Mouse (Mus musculus): ENCODE results near the gene Myh10. TPM values are rescaled to one million over a fixed set of nuclear protein-coding genes. Genes with fewer than 3 reads are reported as not detected.
"Not testable (repeated sequence)": the region's sequence is repeated elsewhere in the genome, so short reads cannot be mapped to it uniquely, and the experiment has no call there.

Gene Myh10
- total and polyA plus RNA-seq, 3 experiments = 9.4 to 43.8 (median 31.8) TPM

DNA sequence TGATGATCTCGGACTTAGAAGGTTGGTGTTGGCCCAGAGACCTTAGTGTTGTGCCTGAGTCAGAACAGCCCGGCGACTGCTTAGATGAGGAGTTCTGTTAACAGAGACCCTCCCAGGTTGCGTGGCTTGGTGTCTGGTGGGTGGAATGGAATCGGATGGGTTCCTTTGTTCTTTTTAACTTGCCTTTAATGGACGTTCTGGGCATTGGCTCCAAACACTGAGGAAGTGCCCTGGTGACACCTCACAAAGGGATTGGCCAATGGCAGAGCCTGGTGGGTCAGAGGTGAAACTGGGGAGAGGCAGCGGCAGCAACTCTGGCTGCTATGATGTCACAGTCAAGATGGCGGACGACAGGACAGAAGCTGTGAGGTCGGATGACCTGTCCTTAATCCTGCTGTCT lies 99.4 kb downstream of the Myh10 start:
- no peak for DNase-seq

DNA sequence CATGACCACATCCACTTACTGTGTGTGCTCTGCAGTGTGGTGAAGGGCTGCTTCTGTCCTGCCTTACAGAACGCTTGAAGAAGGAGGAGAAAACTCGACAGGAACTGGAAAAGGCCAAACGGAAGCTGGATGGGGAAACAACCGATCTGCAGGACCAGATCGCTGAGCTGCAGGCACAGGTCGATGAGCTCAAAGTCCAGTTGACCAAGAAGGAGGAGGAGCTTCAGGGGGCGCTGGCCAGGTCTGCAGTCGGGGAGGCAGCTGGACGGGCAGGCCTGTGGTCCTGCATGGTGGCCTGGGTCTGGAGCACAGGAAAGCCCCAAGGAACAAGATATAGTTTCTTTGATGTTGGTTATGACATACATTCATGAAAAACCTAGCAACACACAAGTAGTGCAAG lies 100.4 kb downstream of the Myh10 start:
- DNase-seq = no peak

DNA sequence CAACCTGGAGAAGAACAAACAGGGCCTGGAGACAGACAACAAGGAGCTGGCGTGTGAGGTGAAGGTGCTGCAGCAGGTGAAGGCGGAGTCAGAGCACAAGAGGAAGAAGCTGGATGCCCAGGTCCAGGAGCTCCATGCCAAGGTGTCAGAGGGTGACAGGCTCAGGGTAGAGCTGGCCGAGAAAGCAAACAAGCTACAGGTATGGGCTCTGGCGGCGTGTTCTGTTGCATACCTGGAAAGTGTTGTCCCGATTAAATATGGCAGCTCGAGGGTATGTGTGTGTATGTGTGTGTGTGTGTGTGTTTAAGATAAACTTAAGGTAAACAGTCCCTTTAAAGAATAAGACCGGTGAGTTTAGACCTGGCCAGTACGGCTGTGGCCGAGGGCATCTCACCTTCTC lies 106.9 kb downstream of the Myh10 start:
- no peak for DNase-seq

DNA sequence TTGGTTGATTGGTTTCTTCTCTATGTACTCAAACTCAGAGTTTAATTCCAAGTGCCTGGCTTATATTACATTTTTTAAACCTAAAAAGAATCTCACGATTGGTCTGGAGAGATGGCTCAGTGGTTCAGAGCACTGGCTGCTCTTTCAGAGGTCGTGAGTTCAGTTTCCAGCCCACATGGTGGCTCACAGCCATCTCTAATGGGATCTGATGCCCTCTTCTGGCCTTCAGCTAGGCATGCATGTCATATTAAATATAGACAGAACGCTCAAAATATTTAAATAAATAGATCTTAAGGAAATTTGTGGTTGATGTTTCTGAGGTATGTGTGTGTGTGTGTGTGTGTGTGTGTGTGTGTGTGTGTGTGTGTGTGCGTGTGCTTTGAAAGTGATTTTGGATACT lies 113.8 kb downstream of the Myh10 start:
- no peak for DNase-seq

DNA sequence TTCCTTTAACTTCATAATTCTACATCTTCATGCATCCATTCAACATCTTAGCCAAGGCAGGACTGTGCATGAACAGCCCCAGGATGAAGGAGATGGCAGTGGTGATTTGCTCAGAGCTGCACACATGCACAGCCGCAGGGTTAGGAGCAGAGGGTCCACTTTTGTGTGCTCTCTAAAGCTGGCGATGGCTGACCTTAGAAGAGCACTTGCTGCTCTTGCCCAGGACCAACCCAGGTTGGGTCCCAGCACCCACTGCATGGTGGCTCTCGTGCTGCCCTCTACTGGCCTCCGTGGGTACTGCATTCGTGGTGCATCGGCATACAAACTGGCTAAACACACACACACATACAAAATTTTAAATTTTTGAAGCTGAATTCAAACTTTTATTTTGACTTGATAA lies 116.4 kb downstream of the Myh10 start:
- DNase-seq = peak; percentile 49

DNA sequence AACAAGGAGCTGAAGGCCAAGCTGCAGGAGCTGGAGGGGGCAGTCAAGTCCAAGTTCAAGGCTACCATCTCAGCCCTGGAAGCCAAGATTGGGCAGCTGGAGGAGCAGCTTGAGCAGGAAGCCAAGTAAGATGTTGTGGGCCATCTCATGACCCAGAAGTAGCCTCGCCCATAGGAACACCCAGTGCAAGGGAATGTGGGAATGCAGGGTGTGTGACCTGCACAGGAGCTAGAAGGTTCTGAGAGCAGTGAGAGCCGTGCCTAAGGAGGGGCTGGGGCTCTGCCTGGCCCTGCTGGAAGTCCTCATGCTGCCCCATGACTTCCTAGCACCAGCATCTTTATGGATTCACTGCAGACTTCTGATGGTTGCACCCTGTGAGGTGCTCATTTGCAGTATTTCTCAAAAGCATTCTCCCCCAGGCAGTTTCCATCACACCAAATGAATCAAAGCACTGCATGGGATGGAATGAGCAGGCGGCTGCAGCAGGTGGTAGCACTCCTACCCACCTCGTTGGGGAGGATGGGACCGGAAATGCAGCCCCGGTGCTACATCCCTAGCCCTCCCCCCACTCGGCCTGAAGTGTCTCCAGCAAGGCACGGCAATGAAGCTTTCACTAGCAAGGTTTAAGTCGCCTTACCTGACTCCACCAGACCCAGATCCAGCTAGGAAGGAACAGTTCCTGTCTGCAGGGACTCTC lies 120.7 kb downstream of the Myh10 start:
- DNase-seq = peak; percentile 19

DNA sequence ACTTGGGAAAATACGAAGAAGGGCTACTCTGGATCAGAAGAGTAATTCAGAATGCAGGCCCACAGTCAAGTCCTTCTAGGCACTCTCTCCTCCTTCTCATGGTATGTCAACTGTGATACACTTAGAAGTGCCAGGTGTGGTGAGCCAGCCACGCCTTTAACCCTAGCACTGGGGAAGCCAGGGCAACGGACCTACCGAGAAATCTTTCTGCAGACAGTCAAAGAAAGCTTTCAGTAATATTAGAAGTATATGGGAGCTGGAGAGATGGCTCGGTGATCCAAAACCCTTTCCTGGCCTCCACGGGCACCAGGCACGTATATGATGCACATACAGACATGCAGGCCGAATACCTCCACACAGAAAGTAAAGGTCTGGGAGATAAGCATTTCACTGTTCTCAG lies 127.1 kb downstream of the Myh10 start:
- DNase-seq = no peak

DNA sequence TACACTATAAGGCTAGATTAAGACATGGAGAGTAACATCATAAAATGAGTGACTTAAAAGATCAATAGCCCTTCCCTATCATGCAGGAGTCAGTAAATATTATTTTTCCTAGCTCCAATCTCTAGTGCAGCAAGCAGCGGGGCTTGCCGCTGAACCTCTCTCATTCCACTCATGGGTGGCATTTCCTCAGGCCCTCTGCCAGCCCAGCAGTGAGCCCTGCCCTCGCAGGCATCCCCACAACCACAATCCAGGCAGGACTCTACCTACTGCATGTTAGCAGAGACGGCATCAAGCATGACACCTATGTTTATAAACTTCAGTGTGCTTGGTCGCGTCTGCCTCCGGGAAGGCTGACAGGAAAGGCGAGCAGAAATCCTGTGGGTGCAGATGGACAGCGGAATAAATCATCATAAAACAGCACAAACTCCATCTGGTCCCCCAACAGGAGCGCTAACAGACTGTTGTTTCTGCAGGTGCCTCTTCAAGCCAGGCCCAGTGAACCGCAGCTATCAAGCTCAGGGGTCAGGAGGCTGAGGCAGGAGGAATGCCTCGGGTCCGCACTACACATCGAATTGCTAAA lies 128.0 kb downstream of the Myh10 start:
- DNase-seq = no peak

DNA sequence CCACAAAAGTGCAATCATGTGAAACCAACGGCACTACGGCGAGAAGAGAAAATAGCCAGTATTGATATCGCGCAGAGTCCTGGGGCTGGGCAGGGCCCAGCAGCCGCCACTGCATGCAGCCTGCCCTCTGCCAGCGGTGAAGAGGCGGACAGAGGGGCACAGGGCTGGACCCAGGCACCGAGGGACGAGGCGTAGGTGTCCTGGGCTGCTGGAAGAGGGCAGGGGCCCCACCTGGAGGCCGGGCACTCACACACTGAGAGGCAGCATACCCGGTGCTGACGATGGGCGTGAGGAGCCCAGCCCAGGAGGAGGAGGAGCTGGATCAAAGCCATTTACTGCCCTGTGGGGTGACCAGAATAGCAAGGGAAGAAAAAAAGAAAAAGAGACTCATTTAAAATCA lies 131.0 kb downstream of the Myh10 start:
- DNase-seq = no peak

DNA sequence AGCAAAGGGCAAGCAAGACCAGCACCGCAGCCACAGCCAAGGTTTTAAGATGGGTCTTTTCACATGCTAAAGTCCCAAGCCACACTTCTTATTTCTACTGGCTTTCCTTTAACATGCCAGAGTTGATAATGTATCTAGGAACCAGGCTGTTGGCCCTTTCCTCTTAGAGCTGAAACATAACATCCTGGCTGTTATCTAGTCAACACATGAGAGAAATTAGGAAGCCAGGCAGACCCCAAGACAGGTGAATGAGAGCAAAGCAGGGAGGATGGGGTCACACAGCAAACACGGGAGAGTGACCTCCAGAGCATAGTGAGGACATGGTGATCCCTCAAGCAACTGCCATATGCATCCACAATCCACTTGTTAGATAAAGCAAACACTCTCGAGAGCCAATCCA lies 135.4 kb downstream of the Myh10 start:
- no peak for DNase-seq

DNA sequence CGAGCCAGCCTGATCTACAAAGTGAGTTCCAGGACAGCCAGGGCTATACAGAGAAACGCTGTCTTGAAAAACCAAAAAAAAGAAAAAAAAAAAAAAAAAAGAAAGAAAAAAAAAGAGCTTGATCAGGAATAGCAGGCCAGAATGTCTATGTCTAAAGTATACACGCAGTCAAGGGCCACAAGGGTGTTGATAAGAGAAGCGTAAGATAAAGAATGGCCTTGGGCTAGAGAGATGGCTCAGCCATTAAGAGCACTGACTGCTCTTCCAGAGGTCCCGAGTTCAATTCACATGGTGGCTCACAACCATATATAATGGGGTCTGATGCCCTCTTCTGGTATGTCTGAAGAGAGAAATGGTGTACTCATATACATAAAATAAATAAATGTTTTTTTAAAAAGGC lies 140.2 kb downstream of the Myh10 start:
- DNase-seq = not testable (repeated sequence)

DNA sequence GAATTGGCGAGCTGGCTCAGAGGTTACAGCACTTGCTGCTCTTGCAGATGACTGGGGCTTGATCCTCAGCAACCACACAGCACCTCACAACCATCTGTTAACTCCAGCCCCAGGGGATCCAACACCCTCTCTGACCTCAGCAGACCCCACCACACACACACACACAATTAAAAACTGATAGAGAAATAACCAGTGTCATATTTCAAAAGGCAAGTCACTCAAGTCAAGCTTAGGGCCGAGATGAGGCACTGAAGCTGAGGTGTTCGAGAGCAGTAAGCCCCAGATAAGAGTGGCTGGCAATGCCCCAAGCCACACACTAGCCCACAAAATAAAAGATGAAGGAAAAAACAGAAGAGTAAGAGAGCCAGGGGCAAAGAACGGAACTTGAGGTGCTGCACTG lies 141.4 kb downstream of the Myh10 start:
- DNase-seq = no peak

DNA sequence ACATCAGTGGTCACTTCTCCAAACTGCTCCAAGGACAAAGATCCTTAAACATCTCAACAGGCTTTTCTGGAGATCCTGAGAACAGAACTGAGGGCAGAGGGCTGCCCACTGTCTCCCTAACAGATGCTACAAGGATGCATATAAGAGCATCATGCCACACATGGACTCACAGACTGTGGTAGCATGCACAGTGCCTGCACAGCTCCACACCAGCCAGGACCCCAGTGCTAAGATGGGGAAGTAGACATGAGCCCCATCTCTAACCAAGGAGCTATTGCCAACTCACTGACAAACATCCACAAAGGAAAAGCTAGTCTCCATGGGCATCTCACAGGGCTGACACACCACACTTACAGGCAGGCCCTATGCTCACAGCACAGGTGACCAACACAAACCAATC lies 142.2 kb downstream of the Myh10 start:
- DNase-seq = no peak

DNA sequence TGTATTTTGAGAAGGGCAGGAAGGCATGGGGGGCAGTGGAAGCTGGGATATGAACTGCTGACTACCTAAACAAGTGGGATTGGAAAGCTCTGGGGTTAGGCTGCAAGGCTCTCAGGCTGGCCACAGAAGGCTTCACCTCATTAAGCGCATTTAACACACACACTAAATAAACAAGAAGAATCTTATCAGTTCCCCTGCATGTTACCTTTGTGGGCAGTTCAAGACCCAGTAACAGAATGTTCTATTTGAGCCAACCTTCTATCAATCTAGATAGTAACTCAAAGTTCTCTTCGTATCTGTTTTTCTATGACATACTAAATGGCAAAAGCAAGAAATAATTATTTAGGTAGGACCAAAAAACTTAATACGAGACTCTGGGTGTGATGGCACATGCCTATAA lies 143.7 kb downstream of the Myh10 start:
- no peak for DNase-seq

DNA sequence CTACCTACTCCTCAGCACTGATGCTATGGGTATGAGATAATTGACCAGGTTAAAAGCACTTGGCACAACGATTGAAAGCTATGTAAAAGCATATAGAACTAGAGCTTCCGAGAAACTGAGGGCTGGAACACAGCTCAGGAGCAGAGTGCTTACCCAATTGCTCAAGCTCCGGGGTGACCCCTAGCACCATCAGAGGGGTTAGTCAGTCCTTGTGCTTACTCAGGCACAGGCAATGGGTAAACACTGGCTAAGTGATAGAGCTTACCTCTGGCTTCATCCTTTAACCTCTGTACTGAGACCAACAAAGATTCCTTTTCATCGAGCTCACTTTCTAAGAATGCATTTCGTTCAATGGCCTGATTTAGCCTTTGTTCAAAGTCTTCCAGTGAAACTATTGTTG lies 148.2 kb downstream of the Myh10 start:
- DNase-seq = no peak

DNA sequence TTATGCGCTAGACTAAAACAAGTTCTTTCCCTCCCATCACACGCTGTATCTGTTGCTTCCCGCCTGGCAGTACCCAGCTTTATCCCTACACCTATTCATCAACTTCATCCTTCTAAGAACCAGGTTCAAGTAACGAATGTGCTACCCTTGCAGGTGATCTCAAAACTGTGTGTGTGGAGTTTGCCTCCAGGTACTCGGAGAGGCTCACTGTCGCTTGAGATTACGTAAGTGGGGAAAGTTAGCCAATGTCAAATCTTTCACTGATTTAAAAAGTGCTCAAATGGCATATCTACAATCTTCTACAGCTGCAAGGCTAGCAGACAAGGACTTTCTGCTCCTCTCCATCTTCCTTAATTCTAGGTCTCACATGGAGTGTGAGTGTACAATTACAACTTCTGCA lies 159.5 kb downstream of the Myh10 start:
- DNase-seq = no peak

DNA sequence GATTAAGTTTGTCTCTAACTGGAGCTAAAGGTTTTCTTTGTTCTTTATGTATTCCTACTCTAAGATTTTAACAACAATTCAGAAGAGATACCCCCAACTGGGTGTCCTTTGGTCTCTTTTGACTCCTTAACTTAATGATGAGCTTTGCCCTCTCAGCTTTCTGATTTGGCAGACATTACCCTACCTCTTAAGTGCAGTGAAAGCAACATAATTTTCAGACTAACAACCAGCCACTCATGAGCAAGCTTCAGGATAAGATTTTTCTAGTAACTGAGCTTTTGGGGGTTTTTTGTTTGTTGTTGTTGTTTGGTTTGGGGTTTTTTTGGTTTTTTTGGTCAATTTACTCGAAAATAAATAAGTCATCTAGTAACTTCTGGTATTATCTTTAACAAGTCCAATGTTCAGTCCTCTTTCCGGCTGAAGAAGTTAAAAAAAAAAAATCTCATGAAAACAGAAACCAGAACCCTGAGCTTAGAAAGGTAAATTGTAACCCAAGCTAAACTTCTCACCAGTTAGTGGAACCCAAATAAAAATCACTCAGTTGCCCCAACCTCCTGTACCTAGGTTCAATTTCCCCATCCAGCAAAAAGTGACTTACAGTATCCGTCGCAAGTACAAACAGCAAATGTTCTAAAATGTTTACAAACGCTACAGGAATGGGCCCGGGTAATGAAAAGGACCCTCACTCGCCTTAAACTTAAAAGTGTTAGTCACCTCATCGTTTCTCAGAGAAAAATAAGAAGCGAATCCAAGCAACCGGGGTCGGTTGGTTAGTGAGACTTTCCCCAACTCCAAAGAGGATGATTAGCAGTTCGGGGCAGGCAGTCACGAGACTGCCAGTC lies 160.5 kb downstream of the Myh10 start:
- DNase-seq = no peak

DNA sequence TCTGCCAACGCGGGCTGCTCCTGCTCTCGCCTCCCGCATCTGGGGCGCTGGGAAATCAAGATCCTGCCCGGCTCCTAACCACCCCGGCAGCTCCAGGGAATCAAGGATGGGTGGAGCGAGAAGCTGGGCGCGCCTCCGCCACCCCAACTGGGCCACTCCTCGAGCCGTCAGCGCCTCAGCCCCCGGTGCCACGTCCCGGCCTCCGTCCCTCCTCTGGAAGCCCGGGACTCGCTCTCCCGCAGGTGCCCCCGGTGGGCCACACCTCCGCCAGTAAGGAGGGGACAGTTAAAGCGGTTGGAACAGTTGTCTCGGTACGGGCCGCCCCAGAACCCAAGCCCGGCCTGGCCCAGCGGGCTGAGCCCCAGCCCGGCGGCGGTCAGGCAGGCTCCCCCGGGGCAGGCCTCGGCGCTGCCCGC lies 161.1 kb downstream of the Myh10 start:
- DNase-seq = peak; percentile 92

DNA sequence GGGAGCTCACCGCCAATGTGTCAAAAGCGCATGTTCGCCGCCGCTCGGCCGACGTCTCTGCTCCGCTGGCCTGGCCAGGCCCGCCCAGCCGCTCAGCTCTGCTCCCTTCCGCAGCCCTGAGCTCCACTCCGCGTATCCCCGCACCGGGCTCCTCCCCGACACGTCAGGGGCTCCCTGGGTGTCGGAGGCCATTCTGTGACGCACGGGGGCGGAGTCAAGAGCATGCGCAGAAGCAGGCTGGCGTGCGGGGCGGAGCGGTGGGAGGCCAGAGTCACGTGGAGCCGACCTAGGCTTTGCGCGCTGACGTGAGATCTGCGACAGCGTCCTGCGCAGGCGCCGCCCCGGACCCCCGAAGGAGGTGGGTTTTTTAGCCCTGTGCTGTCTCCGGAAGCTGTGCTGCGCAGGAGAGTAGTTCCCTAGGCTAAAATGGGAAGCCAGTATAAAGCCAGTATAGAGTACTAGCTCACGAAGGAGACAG lies 161.6 kb downstream of the Myh10 start:
- peak; percentile 100 for DNase-seq

DNA sequence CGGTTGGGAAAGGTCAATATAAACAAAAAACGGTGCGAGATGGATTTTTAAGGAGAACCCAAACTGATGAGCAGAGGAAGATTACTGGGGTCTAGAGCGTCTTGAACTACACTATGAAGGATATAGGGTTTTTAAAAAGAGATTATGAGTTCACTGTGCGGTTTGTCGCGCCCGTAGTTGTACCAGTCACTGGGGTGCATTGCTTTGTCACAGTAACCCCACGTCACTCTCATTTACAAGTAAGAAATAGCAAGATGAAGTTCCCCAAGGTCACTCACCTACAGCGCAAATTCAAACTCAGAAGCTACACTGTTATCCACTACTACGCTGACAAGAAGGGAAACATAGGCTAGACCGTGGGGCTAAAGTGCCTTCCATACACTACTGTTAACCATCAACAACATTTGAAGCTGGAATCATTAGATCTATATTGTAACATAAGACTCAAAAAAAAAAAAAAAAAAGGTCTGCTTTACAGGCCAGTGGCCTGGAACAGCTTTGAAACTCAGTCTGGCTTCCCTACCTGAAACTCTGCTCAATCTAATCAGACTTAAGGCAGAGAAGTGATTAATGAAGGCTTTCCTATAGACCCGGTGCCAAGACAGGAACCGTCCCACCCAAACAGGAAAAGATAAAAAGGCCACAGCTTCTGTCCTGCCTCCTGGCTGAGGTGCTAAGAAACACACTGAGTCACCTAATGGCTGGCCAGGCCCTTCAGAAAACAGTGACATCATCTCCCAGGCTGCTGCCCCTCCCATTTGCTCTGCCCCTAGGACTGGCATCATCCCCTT lies 162.4 kb downstream of the Myh10 start:
- peak; percentile 83 for DNase-seq

DNA sequence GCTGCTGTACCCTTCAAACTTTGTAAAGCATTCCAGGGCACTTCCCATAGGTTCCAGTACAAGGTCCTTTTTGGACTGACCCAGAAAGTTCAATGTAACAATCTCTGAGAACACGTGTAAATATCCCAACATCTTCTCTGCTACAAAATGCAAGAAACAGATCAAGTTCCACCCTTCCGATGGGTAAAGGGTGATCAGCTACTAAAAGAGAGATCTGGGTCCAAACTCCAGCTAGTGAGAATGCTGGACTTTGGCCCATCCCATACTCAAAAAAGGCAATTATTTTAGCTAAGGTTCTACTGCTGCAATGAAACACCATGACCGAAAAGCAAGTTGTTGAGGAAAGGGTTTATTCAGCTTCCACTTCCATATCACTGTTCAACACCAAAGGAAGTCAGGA lies 163.3 kb downstream of the Myh10 start:
- no peak for DNase-seq

DNA sequence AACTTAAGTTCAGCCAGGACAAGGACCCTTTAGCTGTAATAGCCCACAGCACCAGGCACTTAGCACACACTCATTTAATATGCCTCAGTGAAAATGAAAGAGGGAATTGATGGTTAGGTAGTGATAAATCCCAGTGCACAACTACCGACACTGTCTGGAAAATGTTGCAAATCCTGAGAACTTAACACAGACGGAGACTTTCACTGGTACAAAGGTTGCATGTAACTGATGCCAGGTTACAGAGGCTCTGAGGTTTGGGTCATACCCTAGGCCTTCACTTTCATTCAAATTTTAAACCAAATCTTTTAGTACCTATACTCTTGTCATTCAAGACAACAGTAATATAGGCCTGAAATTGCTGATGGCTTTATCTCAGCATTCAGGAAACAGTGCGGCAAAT lies 166.0 kb downstream of the Myh10 start:
- DNase-seq = no peak
